Mouse (Mus musculus) spleen, postnatal 14 days (tissue): ENCODE results near the gene Flrt3.

Source experiments
- DNase-seq, 2 experiments: peaks; one replicate each; pipeline ENCODE4 v3.0.0; 2021 to 2022; ENCODE audit warnings: low spot score in 2 of 2

The Flrt3 gene

DNA sequence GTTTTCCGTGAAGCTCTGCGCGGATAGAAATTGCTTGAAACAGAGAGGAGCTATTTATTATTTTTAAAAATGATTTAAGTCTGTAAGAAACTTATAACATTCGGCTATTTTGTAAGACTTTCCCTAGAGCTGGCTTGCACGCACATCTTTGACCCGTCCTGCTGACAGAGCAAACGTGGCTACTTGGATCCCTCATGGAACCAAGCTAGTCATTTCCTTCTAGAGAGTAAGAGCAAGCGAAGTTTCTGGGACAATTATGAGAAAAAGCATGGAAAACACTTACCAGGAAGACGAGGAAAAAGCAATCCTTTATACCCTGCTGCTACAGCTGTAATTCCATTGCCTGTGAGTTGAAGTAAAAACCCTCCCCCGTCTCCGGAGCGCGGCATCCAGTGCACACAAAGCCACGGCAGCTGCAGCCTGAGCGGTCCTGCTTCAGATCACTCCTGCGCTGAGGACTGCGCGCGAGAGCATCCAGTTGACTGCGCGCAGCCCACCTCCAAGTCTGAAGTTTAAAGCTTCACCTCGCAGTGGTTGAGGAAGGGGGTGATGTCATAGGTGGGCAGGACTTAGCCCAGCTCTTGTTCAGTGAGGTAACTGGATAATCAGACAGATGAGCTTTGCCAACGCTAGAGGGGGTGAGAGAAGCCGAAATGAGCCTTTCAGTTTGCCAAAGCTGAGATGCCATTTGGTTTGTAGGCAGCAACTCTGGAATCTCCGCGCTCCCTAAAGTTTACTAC, at the start of gene Flrt3:
Flrt3 (minus strand) TSS at position 507 of the 740 bp plus-strand sequence.
- DNase-seq: no peak

DNA sequence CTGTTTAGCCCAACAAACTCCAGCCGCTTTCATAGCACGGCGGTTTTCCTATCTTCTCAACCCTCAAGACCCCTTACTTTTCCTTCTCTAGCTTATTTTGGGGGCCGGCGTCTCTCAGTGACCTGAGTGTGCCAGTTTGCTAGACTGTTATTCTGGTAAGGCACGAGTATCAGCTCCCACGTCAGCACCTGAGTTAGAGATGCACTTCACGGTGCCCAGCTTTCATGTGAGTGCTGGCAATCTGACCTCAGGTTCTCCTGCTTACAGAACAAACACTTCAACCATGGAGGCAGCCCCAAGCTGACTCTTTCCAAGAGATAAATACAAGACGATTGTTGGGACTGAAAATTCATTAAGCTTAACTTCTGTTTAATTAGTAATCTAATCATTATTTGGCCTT, 46.1 kb upstream of the Flrt3 start:
- no peak for DNase-seq

DNA sequence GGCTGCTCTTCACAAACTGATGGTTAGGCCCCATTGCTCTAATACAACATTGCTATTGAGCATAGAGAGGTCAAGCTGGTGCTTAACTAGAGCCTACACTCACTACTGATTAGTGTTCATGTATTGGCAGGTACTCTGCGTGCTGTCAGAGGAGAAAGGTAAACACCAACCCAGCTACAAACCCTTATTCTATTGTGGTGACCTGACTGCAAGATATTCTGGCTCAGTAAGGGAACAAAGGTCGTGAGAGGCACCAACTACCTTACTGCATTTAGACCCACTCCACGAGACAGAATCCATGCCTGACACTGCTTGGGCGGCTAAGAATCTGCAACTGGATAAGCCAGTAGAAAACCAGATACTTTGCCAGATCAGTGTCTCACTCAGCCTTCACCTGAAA, 44.6 kb upstream of the Flrt3 start:
- DNase-seq: no peak

DNA sequence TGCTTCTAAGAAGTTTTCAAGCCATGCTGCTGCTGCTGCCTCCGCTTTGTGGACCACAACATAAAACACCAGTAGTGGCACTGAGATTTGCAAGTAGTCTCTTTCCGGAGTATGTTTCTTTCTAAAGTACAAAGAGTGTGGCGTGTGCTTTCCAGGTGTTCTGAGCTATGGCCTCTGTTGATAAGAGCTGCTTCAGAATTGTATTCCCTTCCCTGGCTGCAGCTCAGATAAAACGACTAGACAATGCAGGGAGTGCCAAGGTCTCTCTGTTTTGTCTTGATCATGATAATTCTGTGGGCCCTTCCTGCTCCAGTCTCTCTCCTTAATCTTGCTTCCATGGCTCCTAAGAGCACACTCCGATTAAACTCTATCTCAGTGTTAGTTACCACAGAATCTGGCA, 36.3 kb upstream of the Flrt3 start:
- no peak for DNase-seq

DNA sequence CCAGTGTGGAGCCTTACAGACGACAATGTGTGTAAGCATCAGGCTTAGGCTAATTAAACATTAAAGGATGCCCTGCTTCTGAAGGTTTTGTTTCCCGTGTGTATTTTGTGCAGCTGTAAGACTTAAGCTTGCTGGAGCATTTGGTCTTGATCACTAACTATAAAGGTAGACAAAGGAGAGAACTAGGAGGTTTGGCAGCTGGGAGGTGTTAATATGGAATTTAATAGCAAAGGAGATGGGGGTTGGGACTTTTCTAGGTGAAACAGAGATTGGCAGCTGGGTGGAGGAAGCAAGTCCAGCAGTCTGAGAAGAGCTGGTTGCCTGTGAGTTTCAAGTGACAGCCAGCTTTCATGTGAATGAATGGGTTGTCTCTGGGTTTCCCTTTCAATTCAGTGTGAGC, 34.0 kb upstream of the Flrt3 start:
- no peak for DNase-seq

DNA sequence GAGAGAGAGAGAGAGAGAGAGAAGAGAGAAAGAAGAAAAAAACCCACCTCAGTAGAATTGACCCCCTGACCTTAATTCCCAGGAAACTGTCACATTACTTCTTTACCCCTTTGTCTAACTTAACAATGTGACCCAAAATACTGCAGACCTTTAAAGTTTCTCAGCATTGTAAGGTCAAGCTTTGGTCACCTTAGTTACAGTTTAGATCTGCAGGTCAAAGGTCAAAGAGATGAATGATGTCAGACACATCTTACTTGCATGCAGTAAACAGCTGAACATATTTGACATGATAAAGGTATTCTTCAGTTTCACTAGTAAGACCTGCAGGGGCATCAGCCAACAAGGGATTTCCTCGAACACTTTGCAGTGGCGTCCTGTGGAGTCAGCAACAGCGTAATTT, 32.9 kb upstream of the Flrt3 start:
- no peak for DNase-seq

DNA sequence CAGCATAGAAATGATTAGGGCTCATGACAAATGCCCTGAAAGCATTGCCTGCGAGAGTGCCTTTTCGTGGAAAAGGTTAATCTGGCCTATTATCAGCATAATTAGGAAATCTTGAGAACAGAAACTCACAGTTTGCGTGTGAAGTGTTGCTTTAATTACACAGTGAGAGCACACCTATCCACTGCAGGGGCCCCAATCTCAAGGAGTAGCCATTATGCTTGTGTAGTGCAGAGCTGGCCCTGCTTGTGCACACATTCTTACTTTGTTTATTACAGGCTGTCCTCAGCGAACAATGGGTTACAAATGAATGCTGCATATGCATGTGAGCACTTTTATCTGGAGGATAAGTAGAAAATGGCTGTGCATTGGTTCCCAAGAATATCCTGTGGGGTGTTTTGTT, 32.1 kb upstream of the Flrt3 start:
- no peak for DNase-seq

DNA sequence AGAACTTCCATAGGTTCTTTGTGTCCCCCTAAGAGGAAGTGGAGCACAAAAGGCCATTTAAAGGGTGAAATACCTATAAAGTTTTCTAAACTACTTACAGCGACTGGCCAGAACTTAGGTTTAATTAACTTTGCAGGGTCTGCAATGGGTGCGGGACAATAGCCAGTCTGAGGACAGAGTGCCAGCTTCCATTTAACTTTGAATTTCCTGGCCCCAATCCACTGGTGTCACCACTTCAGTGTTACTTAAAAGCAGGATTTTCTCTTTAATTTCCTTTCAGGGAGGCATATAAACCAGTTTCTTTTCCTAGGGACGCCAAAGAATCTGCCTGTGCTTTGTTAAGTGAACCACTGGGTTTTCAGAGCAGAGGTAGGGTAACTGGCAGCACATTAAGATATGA, 27.3 kb upstream of the Flrt3 start:
- DNase-seq: no peak

DNA sequence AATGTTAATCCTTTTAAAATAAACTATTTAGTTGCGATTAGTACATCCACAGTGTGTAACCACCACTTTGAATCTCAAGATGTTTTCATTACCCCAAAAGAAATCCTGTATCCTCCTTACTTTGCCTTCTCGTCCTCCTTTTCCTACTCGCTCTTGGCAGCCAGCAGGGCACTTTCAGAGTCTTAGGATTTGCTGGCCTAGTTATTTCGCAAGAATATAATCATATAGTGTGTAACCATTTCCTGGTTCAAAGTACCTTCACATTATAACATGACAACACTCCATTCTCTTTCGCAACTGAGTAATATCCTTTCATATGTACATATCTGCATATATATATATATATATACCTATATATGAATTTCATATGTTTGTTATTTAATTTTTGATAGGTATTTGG, 22.6 kb upstream of the Flrt3 start:
- no peak for DNase-seq

DNA sequence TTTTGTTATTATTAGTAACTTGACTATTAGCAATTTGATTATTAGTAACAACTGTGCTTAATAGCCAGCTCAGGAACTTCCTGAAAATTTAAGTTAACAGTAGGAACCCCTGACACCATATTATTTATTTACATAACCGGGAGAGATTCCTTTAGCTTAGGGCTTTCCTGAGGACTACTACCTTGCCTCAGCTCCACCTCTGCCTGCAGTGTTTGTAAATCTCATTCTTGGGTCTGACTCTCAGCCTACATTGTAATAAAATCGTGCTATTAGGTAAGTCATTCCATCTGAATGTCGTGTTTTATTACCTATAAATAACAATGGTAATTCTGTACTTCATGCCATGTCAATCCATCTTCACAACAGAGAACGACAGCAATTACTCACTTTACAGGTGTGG, 21.2 kb upstream of the Flrt3 start:
- no peak for DNase-seq

DNA sequence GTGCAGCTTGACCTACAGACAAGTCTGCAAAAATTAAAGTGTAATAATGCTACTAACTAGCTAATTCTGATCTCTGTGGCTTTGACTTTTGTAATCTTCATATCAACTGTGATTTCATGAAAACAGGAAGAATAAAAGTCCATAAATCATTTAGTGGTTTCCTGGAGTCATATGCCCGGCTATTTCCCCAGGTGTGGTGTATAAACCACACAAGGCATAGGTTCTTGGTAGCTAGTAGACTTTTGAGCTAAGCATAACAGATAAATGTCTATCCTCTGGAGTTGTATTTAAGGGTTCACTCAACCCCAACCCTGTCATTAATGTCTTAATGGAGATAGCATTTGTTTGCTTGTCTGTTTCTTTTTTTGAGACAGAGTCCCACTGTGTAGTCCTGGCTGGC, 20.1 kb upstream of the Flrt3 start:
- no peak for DNase-seq

DNA sequence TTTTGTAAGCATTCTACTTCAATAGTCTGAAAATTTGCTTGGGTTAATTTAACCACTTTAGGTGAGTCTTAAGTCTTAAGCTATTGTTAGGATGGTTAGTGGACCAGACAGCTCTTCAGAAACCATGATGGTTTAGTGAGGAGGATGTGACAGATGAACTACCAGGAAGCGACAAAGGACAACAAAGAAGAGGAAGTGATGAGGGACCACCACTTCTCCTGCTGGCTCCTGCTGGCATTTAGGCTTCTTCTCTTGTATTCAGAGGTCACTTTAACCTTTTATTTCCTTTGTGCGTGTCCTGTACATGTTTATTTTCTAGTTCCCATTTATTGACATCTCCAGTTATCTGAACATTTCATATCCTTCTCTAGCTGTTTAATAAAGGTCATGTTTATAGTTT, 19.6 kb upstream of the Flrt3 start:
- DNase-seq: no peak

DNA sequence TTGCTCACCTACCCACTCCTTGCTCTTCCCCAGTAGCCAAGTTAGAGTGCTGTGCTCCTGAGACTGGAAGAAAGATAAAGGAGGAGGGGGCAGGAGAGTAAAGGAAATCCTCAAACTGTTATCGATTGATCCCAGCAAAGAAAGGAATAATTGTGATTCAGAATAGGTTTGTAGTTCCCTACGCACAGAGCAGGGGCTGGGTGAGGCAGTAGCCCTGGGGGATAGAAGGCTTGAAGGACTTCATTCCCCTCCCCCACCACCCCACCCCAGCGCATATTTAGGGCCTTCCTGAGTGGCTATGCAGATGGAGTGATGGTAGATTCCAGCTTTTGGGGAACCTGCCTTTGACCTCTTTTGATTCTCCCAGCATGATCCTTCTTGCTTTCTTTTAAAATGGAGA, 5.5 kb upstream of the Flrt3 start:
- no peak for DNase-seq

DNA sequence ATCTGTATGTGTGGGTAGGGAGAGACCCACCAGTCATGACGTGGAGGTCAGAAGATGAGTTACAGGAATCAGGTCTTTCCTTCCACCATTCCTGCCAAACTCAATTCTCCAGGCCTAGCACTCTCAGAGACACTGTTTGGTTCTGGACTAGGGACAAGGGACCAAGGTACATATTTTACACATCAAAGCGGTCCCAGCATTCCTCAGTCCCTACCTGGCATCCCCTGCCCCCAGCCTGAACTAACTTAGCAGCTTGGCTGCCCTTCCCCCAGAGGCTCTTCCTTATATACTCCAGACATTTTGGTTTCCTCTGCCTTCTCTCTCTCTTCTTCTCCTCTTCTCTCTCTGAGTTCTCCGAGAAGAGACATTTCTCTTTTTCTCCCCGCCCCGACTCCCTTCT, 2.2 kb upstream of the Flrt3 start:
- DNase-seq: no peak

DNA sequence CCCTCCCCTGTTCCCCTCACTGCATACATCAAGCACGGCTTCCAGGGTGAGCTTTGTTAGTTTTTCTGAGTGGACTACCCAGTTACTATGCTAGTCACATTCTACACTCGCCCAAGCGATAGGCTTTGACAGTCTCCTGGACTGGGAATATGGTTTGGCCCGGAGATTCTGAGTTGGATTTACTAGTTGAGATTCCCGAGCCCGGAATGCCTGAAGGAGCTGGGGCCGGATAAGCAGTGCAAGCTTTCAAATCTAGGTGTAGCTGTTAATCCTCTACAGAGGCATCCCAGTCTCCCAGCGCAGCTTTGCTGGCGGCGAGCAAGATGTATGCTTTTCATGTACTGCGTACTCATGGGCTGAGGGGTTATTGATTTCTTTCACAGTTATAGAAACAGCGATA, 812 bp downstream of the Flrt3 start:
- no peak for DNase-seq

DNA sequence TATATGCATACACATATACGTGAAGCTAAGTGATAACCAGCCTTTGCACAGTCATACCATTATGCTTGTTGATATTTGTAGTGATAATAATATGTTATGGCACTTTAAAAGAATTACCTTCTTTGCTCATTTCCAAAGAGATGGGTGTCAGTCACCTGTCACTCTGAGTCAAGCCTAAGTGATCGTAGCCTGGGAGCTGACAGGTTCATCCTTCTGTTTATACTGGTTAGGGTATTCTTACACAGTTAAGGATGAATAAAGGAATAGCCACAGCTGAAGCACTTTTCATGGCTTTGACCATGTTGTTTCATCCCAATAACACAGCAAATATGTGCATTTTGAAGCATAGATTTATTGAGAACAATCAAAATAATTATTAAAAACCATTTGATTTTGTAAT, 1.5 kb downstream of the Flrt3 start:
- DNase-seq: no peak

DNA sequence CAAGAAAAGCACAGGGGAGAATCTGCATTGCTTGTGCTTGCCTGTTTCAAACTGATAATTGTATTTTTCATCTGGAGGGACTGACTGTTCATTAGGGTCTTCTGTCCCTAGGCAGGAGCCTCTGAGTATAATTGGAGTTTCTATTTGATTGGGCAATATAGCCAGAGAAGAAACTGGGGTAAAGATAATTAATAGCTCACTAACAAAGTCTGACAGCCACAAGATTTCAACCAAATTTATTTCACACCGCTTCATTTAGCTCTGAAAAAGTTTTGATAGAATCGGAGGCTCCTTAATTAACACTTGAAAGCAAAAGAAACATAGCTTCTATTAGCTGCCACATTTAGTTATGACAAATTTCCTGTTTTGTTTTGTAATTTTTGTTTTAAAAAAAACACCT, 2.2 kb downstream of the Flrt3 start:
- no peak for DNase-seq

DNA sequence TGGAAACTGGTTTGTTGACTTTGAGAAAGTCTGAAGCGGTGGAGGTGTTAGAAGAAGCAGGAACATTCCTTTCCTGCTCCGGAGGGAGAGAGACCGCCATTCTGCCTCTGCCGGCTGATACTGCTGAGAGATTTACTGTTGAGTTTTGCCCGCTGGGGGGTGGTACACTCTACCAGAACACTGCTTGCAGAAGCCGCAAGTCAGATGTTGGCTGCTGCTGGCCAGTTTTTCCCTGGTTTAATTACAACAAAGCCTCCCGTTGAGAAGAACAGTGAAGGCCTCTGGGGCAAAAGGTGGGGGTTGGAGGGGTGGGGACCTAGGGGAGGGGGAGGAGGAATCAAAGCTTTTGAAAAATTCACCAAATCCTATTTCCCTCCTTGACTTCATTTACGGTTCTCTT, 3.0 kb downstream of the Flrt3 start:
- DNase-seq: no peak

DNA sequence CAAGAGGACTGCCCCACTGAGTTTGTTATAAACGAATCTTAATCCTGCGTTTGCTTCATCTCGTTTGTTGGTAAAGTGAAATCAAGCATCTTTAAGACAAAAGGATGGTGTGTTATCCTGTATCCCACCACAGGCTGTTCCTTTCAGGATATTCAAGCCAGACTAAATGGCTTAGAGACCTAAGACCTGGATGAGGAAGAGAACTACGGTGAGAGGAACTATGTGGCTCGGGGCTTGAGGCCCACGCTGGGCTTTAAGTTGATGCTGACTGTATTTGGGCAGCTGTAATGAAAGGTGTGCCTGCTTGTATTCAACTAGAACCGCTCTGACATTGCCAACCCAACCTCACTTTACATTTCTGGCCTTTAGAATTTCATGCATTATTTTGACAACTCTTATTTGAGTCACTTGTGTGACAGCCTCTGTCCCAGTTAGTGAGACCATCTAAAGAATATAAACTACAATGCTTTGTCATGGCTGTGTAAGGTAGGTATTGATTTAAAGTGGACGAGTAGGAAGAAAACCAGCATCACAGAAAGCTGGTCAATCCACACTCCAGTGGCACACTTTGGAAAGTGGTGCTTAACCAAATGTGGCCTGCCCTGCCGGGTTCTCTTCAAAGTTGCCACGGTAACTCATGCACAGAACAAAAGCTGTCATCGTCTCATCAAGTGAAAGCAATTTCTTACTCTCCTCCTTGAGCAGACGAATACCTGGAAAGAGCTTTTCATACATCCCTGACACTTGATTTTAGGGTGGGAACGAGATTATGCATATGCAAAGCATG, 3.8 kb downstream of the Flrt3 start:
- no peak for DNase-seq

DNA sequence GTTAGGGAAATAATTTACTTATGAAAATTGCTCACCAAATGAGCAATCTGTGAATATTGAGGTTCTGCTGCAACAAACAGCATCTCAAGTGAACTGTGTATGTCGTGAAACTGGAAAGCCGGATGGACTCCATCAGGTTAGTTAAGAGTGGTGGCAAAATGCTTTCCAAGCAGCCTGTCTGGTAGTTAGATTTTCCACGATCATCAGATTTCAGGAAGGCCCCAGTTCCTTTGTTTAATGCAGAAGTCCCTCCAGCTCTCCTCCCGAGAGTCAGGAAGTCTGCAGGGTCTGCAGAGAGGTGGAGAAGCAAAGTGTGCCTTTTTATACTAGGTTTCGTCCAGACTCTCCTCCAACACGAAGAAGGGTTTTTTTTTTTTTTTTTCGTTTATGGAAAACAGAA, 4.4 kb downstream of the Flrt3 start:
- no peak for DNase-seq

DNA sequence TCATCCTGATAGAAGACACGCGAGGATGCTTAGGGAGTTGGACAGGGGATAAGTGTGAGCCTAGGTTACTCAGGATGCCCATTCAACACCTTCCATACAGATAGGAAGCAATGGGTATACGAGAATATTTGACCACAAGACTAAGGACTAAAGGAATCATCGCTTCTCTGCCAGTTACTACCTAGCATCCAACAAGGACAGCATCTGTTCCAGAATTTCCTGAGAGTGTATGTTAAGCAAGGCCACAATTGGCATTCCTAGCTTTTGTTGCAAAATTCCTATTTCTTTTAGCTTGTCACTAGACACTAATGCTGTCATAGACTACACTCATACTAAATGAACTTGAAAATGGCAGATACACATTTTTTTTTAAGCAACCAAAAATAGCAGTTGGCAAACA, 6.9 kb downstream of the Flrt3 start:
- DNase-seq: no peak

DNA sequence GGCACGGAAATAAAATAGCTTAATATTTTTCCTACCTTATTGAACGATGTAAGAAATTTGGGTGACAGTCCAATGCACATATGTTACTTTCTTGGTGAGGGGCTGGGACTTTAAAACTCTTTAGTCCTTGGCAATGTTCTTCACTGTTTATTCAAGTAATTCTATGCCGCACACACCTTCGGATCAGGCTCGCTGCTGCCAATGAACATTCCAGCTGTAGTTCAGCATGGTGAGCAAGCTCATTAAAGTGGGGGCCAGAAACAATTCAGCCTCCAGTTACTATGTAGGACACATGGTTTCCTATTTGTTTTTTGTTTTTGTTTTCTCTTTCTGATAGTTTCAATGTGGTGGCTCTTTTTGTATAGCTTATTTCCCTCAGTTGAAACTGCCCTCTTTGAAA, 8.6 kb downstream of the Flrt3 start:
- DNase-seq: no peak

DNA sequence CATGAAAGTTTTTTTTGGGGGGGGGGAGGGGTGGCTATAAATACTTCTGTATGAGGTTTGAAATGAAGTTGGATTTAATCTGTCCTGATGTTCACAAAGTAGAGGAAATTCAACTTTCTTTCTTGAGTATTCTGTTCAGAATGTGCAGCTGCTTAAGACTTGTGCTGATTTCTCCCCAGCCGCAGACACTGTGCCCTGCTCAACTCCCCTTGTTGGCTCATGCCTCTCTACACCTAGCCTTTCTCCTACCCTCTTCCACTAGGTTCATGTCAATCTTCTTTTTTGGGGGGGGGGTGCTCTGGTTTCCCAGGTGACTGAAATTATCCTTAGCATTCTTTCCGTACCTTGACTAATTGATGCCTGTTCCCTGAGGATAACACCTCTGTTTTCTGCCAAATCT, 17.3 kb downstream of the Flrt3 start:
- no peak for DNase-seq

DNA sequence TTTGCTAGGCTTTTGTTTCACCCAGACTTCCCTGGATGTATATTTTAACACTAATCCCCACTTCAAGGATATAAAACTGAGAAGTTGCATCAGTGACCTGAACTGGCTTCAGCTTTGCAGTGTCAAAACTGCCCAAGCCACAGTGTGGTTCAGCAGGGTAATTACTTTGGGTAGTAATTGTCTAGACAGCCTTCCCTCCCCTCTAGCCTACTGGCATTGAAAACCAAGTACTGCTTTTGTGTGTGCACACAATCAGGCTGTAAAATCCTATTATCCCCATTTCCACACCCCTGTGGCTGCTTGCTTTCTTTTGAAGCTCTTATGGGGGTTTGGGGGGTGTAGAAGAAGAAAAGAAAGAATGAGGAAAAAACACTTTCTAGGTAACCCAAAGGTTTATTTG, 17.8 kb downstream of the Flrt3 start:
- DNase-seq: no peak
